Mouse (Mus musculus) spleen, postnatal 36 days (tissue): ENCODE measurements at regions not wholly inside any gene's neighbourhood (a gene's known extent, or its start where the extent isn't known, plus 50 kb on each side); places are given as distances from the start of the nearest gene placed in this dataset.
A peak's percentile ranks its signal among the peaks of the same experiment; 100 is the strongest.

Source experiments
- DNase-seq, 2 experiments: peaks; one replicate each; pipeline ENCODE4 v3.0.0; 2022; ENCODE audit warnings: low spot score in 2 of 2, mixed read lengths in 1 of 2

DNA sequence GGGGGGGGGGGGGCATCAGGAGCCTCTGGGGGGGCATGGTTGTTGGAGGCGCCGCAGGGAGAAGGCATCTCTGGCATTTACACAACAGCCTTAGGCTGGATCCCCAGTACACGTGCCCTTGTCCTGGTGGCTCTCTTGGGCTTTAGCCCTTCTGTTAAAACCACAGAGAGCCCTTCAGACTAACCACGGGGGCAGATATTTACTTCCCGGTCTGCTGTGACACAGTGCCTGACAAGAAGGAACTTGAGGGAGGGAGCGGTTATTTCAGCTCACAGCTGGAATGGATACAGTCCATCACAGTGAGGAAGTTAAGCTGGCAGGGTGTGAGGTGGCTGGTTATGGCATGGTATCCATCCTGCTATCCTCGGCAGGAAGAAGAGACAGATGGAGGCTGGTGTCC lies 71.0 kb upstream of the Gm11733 start:
- DNase-seq: peak; percentile 14 to 26

DNA sequence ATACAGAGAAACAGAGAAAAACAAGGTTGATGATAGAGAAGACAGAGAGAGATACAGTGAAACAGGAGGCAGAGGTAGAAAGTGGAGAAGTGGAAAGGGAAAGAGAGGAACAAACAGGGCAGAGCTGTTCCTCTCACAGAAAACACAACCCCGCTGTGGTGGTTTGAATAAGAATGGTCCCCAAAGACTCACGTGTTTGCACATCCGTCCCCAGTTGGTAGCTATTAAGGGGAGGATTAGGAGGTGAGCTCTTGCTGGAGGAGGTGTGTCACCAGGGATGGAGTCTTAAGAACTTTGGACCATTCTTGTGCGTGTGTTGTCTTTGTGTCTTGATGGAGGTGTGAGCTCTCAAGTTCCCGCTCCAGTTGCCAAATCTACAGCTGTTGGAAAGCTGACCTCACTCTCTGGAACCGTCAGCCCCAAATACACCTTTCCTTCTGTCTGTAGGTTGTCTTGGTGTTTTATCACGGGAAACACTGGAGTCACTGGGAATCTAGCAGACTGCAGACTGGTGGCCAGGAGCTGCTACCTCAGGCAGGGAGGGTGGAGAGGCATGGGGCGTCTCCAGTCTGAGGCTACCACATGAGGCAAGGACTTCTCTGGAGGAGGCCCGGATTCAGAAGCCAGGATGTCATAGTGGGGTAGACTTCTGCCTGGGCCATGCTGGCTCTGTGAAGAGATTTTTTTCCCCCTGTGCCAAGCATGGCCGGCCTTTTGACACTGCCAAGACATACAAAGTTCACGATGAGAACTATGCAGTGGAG lies 70.0 kb upstream of the Gm11733 start:
- DNase-seq: no peak

DNA sequence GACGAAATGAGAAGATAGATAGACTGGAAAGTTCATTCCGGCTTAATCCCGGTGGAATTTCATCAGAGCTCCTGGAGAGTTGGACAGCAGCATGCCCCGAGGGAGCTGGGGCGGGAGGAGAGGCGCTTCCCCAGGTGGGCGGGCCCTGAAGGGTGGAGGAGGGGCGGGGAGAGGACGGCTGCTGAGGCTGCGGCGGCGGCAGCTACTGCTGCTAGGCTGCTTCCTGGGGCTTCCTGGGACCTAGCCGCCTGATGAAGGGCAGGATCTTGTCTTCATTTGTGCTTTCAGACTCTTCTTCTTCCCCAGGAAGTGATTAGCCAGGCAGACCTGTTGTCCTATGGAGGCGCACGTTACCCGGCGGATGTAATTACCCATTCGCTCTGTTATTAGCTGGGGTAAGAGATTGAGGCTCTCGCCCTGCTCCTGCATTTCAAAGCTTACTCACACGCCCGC lies 69.3 kb upstream of the Gm11733 start:
- DNase-seq: peak in 1 of 2 experiments; percentile 43

DNA sequence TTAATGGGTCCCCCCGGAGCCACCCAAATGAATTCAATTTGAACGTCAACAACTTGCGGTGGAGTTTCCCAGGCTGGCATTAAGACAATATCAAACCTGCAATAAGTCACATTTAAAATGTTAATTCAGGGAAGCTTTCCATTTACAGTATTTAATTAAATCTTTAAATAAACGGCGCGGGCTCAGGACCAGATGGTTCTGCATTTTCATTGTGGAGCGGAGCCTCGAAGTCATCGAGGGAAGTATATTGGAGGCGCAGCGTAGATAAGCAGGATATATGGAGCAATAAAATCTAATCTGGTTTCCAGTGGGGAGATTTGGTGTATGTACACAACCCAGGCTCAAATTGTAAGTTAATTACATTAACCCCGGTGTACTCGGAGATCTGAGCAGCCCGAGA lies 68.7 kb upstream of the Gm11733 start:
- DNase-seq: no peak

DNA sequence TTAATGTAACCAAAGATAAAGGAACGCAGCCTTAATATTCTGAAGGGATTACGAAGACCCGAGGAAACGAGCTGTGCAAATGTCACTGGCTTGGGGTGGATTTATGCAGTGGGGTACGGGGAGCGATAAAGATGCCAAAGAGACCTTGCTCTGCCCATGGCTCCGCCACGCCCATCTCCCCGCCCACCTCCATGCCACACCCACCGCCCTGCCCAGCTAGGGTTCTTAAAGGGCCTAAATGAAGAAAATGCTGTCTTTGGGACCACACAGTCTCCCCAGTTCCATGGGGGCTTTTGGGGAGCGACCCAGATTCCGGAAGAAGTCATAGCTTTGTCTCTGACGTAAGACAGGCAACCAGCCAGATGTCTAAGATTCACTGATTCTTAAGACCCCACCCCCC lies 68.2 kb upstream of the Gm11733 start:
- DNase-seq: peak; percentile 44

DNA sequence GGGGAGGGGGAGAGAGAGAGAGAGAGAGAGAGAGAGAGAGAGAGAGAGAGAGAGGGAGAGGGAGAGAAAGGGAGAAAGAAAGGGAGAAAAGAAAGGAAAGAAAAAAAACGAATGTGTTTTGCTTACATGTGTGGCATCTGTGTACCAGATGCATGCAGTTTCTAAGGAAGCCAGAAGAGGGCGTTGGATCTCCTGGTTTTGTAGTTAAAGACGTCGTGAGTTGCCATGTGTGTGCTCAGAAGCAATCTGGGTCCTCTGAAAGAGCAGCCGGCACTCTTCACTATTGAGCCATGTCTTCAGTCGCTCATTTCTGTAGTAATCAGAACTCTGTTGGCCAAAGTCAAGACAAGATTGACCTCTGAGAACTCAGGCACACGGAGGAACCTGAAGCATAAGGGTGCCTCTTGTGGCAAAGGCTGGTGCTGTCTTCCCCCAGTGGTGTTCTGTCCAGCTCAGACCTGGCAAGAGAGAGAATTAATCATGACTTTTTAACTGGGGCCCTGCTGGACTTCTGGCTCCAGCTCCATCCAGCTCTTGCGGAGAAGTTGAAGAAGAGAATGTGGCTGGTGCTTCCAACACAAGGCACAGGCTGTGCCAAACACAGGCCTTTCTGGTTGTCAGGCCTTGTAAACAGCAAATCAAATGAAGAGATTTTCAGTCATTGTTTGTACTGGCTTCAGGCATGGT lies 67.0 kb upstream of the Gm11733 start:
- no peak for DNase-seq

DNA sequence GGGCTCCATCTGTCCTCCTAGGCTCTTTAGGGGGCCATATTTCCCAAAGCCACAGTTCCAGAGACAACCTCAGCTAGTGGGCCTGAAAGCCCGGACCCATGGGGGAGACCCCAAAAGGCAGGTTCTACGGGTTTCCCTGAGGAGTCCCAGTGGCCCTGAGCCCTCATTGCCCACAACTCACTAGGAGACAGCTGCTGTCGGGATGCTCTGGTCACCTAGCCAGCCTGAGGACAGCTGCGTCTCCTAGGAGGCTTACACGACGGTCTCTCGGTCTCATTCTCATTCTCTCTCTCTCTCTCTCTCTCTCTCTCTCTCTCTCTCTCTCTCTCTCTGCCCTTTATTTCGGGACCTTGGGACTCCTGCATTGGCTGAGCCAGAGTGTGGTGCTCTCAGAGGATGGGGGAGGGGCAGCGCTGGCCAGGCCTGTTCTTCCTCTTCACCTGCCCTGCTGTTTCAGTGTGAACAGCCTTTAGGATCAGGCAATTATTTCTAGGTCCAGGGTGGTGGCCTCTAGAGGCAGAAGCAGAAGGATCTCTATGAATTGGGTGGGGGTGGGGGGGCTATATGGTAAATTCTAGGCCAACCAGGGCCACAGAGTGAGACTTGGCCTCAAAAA lies 66.1 kb upstream of the Gm11733 start:
- DNase-seq: no peak

DNA sequence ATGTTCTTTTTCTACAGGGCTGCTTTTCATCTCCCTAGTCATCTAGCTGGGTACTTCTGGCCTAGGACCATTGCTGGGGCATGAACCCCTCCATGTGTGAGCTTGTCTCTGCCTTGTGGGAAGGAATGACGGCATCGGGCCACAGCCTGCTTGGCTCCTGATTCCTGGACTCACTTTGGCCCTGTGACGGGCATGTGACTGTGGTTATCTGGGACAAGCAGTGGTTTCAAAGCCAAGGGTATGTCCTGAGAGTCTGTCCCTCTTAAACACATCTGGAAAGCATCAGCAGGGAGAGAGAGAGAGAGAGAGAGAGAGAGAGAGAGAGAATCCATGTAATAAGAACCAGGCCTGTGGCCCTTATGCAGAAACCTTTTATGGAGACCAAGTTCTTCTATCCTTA lies 65.2 kb upstream of the Gm11733 start:
- no peak for DNase-seq

DNA sequence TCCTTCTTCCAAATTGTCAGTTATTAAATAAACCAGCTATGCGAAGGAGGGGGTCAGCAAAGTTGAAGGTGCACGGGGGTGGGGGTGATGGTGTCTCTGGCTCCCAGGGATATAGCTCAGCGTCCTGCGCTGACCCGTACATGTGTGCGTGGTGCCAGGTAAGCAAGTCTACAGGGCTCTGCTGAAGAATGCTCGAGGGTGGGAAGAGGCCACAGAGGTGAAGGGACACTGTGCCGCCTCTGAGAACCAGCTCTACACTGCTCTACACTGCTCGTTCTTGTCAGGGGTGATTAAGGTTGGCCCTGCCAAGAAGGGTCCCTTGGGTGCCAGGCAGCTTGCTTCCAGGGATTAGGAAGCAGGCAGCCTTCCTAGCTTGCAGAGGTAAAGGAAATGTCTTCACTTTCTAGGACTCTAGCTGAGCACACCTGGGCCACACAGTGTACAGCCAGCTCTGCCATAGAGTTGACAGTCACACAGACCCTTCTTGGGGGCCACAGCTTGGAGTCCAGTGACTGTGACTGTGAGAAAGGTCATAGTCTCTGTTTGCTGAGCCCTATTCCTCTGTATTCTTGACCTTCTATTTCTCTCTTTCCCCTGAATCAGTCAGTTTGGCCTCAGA lies 64.7 kb upstream of the Gm11733 start:
- DNase-seq: no peak

DNA sequence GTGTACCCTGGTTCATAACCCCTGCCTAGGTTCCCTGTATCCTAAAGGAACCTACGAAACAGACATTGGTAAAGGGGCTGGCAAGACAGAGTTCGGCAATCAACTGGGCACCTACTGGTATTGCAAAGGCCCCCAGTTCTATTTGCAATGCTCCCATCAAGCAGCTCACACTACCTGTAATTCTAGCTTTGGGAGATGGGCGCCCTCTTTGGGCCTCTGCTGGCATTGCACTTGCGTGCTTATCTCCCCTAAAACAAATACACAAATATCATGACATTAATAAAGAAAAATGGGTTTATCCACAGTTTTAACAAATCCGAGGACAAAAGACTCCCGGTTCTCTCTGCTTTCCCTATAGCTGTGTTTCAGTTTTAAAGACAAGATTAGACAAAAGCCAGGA lies 61.5 kb upstream of the Gm11733 start:
- no peak for DNase-seq

DNA sequence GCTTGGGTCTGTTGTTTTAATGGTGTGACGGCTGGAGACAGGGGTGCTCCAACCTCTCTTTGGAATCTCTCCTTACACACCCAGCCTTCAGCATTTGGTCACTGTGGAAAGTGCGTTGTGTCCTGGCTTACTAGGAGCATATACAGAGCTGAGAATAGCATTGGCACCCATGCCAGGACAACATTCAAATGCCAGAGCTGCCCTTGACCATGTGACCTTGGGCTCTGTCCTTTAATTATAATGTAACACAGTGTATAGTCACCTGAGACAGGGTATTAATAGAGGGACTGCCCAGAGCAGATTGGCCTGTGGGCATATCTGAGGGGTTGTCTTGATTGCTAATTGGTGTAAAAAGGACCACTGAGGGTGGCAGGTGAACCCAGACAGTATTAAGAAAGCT lies 60.7 kb upstream of the Gm11733 start:
- no peak for DNase-seq

DNA sequence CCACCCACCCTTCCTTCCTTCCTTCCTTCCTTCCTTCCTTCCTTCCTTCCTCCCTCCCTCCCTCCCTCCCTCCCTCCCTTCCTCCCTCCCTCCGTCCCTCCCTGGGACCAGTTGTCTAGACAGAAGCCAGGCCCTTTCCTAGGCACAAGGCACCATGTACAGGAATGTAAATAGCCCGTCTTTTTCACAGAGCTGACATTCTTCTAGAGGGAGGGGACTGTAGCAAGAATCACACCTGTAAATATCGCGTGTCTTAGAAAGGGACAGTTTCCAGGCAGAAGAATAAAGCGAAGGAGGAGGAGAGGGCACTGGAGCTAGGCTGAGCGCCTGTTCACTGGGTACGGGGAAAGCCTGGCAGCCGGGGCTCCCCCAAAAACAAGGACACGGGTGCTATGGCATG lies 58.7 kb upstream of the Gm11733 start:
- DNase-seq: no peak

DNA sequence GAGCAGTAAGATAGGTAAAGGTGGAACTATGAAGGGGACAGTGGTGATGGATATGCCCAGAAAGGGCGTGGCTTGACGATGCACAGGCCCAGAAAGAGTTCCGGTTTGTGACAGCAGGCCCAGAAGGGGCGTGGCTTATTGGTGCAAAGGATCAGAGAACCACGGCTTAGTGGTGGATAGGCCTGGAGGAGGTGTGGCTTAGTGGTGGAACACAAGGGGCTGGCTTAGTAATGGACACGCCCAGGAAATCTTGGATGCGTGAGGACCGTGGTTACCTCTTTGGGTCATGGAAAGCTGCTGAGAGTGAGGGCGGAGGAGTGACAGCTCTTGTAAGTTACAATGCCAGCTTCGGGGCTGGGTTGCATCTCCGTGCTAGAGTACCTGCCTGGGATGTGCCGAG lies 58.2 kb upstream of the Gm11733 start:
- no peak for DNase-seq

DNA sequence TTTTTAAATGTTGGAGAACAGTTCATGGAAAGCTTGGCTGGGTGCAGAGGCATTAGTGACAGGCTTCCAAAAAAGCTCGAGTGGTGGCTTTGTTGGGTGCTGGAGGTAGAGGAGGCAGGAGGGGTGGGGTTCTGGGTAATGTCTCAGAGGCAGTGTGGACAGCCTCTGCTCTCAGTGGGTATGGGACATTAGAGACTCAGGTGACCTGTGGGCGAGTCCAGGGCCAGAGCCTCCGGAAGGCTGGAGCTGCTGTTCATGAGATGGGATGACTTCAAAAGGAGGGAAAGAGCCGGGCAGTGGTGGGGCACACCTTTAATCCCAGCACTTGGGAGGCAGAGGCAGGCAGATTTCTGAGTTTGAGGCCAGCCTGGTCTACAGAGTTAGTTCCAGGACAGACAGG lies 57.5 kb upstream of the Gm11733 start:
- DNase-seq: no peak

DNA sequence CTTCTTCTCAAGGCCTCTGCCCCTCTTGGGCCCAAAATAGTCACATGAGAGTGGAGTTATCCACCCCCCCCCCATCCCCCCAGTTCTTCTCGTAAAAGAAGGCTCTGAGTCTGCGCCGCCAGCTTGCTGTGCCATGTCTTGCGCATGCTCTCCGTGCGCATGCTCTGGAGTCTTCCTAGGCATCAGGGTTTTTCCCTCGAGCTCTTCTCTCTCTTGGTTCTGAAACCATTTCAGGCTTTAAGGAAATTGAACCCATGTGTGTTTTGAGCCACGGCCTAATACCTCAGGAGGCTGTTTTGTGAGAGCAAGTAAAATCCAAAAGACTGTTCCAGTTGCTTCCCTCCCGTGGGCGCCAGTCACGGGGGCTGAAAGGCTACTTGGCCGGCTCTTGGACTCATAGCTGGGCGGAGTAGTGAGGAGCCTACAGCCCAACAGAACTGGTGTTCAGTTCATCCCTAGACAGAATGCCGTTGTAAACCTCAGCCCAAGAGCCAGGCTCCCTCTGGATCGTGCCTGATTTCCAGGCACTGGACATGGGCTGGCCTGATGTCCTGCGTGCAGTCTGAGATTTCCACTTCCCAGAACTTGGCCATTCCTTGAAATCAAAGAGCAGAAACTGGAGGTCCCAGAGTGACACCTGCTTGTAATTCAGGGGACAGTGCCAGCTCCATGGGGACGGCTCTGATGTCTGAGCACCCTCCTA lies 56.2 kb upstream of the Gm11733 start:
- no peak for DNase-seq

DNA sequence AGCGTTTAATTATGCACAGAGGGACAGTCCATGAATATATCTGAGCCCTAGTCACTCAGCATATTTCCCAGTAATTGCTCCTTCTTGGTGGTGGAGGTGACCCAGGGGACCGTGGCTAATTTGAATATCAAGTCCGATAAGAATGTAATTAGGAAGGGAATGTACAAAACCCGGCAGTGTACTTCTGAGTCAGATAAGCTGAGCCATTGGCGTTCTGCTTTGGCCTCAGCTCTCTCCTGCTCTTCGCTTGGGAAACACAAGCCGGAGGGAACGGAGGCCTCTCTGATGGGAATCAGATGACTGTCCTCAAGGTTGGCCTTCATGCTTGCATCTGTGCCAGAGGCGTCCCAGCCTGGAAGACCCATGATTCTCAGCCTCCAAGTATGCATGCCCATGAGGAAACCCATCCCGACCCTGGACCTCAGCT lies 54.8 kb upstream of the Gm11733 start:
- no peak for DNase-seq

DNA sequence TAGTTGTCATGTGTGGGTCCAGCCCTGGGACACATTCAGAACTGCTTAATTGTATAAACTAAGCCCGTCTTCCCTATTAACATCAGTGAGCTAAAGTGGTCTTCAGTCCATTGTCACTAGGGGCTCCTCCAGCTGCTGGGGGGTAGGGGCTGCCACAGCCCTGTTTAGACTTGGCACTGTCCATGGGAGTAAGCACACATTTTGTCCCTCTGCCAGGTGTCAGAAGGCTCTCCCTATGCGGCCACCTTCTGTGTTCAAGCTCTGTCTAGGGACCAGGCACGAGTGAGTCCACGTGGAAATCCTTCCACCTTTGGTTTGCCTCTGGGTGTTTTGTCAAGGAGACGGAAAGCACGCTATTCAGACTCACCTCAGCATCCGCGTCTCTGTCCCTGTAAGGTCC lies 54.3 kb upstream of the Gm11733 start:
- DNase-seq: no peak

DNA sequence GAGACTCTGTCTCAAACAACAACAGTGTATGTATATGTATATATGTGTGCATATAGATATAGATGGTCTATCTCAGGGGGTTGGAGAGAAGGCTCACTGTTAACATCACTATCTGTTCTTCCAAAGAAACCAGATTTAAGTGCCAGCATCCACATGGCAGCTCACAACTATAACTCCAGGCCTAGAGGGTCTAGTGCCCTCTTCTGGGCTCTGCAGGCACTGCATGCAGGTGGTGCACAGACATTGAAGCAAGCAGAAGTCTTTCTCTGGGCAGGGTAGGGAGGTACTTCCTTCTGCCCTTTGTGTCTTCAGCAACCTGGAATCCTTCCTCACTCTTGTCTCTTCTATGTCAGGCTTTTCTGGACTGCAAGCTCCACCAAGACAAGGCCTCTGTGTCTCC lies 50.1 kb upstream of the Gm11733 start:
- no peak for DNase-seq
